Mouse (Mus musculus) induced T-regulatory cell, adult 2 months (primary cell): ENCODE measurements around the gene Sh3rf3.
"Not testable (repeated sequence)": the region's sequence is repeated elsewhere in the genome, so short reads cannot be mapped to it uniquely, and the experiment has no call there.

Source experiments
- DNase-seq: peaks from one replicate; pipeline ENCODE4 v3.0.0-alpha.2; 2012; ENCODE audit warnings: low read depth

Gene Sh3rf3

GRCm38 (mm10) chr10:58982546-58983154 lies 169.5 kb downstream of the Sh3rf3 start:
- no peak for DNase-seq

GRCm38 (mm10) chr10:58991611-58992010 lies 178.5 kb downstream of the Sh3rf3 start:
- no peak for DNase-seq

- DNase-seq: no peak
These were observed 181.6 kb downstream of the Sh3rf3 start for GRCm38 (mm10) chr10:58994726-58995125.

- DNase-seq: no peak
These were observed 182.0 kb downstream of the Sh3rf3 start for GRCm38 (mm10) chr10:58995132-58995531.

GRCm38 (mm10) chr10:59002361-59002760 lies 189.2 kb downstream of the Sh3rf3 start:
- DNase-seq: no peak

- no peak for DNase-seq
These were observed 198.3 kb downstream of the Sh3rf3 start for GRCm38 (mm10) chr10:59011415-59011814.

- no peak for DNase-seq
These were observed 200.5 kb downstream of the Sh3rf3 start for GRCm38 (mm10) chr10:59013618-59014017.

GRCm38 (mm10) chr10:59019302-59019973 lies 206.3 kb downstream of the Sh3rf3 start:
- DNase-seq: no peak

- DNase-seq: no peak
These were observed 237.3 kb downstream of the Sh3rf3 start for GRCm38 (mm10) chr10:59050434-59050833.

- no peak for DNase-seq
These were observed 243.1 kb downstream of the Sh3rf3 start for GRCm38 (mm10) chr10:59056294-59056693.

- no peak for DNase-seq
These were observed 253.6 kb downstream of the Sh3rf3 start for GRCm38 (mm10) chr10:59066804-59067203.

GRCm38 (mm10) chr10:59072827-59073226 lies 259.7 kb downstream of the Sh3rf3 start:
- no peak for DNase-seq

GRCm38 (mm10) chr10:59076681-59077080 lies 263.5 kb downstream of the Sh3rf3 start:
- DNase-seq: no peak

- DNase-seq: no peak
These were observed 264.8 kb downstream of the Sh3rf3 start for GRCm38 (mm10) chr10:59077909-59078308.

GRCm38 (mm10) chr10:59085604-59086003 lies 272.4 kb downstream of the Sh3rf3 start:
- DNase-seq: no peak

- no peak for DNase-seq
These were observed 273.4 kb downstream of the Sh3rf3 start for GRCm38 (mm10) chr10:59086578-59086977.

GRCm38 (mm10) chr10:59089861-59090621 lies 276.9 kb downstream of the Sh3rf3 start:
- no peak for DNase-seq

- DNase-seq: no peak
These were observed 277.4 kb downstream of the Sh3rf3 start for GRCm38 (mm10) chr10:59090622-59090971.

GRCm38 (mm10) chr10:59091556-59091955 lies 278.4 kb downstream of the Sh3rf3 start:
- no peak for DNase-seq

- DNase-seq: no peak
These were observed 278.8 kb downstream of the Sh3rf3 start for GRCm38 (mm10) chr10:59091988-59092387.

- DNase-seq: not testable (repeated sequence)
These were observed 289.9 kb downstream of the Sh3rf3 start for GRCm38 (mm10) chr10:59103076-59103475.

GRCm38 (mm10) chr10:59104683-59105082 lies 291.5 kb downstream of the Sh3rf3 start:
- DNase-seq: no peak

- DNase-seq: no peak
These were observed 292.7 kb downstream of the Sh3rf3 start for GRCm38 (mm10) chr10:59105885-59106284.
